Mouse (Mus musculus) retina, postnatal 7 days (tissue): ENCODE data around the gene Ccdc97.

Experiments used
- DNase-seq: peaks from one replicate; pipeline ENCODE4 v3.0.0-alpha.2; 2012; ENCODE audit warnings: low read depth, low spot score

The Ccdc97 gene

DNA sequence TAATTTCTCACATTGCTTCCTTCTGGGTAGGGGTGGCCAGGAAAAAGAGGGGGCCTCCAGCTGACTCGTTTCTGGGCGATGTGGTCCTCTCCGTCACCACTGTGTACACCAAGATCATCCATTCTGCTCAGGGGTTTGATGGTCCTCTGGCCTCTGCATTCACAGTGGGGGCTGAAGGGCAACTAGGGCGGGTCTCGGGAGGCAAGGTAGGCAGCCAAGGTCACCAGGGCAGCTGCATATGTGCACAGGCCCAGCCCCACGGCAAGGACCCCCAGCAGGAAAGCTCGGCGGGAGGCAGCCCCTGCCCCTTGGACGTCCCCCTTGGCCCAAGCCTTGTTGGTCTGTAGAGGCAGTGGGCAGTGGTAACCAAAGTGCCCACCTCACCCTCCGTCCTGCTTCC is 49.7 kb downstream of the Ccdc97 start:
- DNase-seq: no peak

DNA sequence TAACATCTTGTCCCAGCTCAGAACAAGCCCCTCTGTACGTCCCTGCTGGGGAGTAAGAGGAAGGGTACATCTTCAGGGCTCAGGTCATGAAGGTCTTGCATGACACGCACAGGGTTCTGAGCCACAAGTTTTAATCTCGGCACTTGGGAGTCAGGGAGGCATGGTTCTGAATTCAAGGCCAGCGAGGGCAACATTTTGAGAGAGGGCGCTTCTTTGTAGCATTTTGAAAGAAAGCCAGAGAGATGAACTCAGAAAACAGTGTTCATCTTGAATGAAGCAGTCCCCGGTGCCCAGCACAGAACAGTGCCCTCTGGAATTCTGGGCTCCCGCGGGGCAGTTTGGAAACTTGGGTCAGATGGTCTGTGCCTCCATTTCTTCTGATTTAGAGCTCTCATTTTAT is 52.5 kb downstream of the Ccdc97 start:
- no peak for DNase-seq
